Mouse (Mus musculus): ENCODE measurements around the gene Pus1.

DNA sequence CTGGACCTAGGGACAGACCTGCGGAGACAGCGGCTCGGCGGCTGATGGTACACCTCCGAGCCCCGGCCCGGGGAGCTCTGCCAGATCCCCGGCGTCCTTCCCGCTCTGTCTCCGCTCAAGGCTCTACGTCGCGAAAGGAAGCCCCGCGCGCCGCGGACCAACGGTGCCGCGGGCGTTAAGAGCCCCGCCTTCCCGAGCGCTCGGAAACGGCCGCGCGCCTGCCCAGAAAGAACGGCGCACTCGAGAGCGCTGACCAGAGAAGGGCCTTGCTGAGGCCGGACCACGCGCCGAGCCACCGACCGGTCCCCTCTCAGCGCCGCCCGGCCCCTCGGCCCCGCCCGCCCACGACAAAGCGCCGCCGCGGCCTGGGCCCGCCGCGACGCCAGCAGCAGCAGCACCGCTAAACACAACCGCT, 10.4 kb downstream of the Pus1 start:
- TF ChIP-seq CTCF (IDR thresholded peaks at IDR 0.05; ENCODE audit: insufficient read depth, low read length) (no peak), POLR2A (IDR thresholded peaks at IDR 0.05; ENCODE audit: borderline replicate concordance, extremely low read depth, low read depth, low read length) (no peak)

All from lung, adult 2 months (tissue).